Mouse (Mus musculus) lung, embryonic 14.5 days (tissue): ENCODE results near the gene Tmem91. TPM values are rescaled to one million over a fixed set of nuclear protein-coding genes. Genes with fewer than 3 reads are reported as not detected.
A peak's percentile ranks its signal among the peaks of the same experiment; 100 is the strongest.

Experiments
- ATAC-seq: fragments of 200-750 bp; cut with Nextera tagmentation; 2 replicates; pipeline ENCODE4 v1.8.0; 2017; ENCODE audit warnings: mild to moderate bottlenecking, moderate TSS enrichment, moderate library complexity; ENCODE audit not compliant: insufficient read depth
- DNase-seq: peaks from one replicate; pipeline ENCODE4 v3.0.0-alpha.2; 2015
- H3K27ac ChIP-seq: fragments of 300-500 bp; sonication (generic); 2 replicates; pipeline ENCODE4 v1.5.1; 2014; ENCODE audit warnings: low read depth, mild to moderate bottlenecking, moderate library complexity
- H3K27me3 ChIP-seq: fragments of 300-500 bp; sonication (generic); 2 replicates; pipeline ENCODE4 v1.6.1; 2014; ENCODE audit warnings: low read length, control low read depth; ENCODE audit not compliant: insufficient read depth
- H3K36me3 ChIP-seq: fragments of 300-500 bp; sonication (generic); 2 replicates; pipeline ENCODE4 v1.6.1; 2014; ENCODE audit warnings: control low read depth; ENCODE audit not compliant: insufficient read depth
- H3K4me1 ChIP-seq: fragments of 300-500 bp; sonication (generic); 2 replicates; pipeline ENCODE4 v1.6.1; 2014; ENCODE audit warnings: antibody characterized with exemption, control low read depth; ENCODE audit not compliant: insufficient read depth
- H3K4me2 ChIP-seq: fragments of 300-500 bp; sonication (generic); 2 replicates; pipeline ENCODE4 v1.6.1; 2014; ENCODE audit warnings: mild to moderate bottlenecking
- H3K4me3 ChIP-seq: fragments of 300-500 bp; sonication (generic); 2 replicates; pipeline ENCODE4 v1.5.1; 2014; ENCODE audit warnings: low read depth, low read length
- H3K9ac ChIP-seq: fragments of 300-500 bp; sonication (generic); 2 replicates; pipeline ENCODE4 v1.6.1; 2014
- H3K9me3 ChIP-seq: fragments of 300-500 bp; sonication (generic); 2 replicates; pipeline ENCODE4 v1.6.1; 2016; ENCODE audit warnings: low read depth, low read length, control low read depth
- CTCF ChIP-seq: IDR thresholded peaks from 2 replicates; pipeline ENCODE4 v1.5.1; 2016; ENCODE audit warnings: antibody characterized with exemption, low read depth
- WGBS: fragments of 180-500 bp; shearing (Covaris S2); extraction: QIAGEN DNeasy Blood & Tissue Kit; methylation state at CpG from one replicate; pipeline ENCODE4 v1.1.7; 2014; 5-methylcytosine and 5-hydroxymethylcytosine counted together
- polyA plus RNA-seq: library from polyadenylated mRNA; unstranded; fragments of >200 nt; fragmentation: Nextera tagmentation; extraction: Ambion mirVana; gene quantifications from 2 replicates; pipeline ENCODE4 v1.2.1, GENCODE M21; 2014

Tmem91 gene
- polyA plus RNA-seq, 1 experiment from 2014 or later = 2.8 TPM

GRCm38 (mm10) chr7:25687811-25688401, 12.9 kb upstream of the Tmem91 start:
- peaks cover 16% of the 10 kb centered on the region for H3K27me3 ChIP-seq
- TF ChIP-seq CTCF = peak; percentile 30; the same call in 1 of the 2 replicates
- peaks cover 8% of the 10 kb centered on the region; the same call in 1 of the 2 replicates for H3K4me1 ChIP-seq
- H3K4me2 ChIP-seq = peak overlapping the region; percentile 95
- no peaks in the 10 kb centered on the region for H3K9me3 ChIP-seq
- peak overlapping the region; percentile 74 for H3K9ac ChIP-seq
- peak overlapping the region; percentile 36; the same call in 1 of the 2 replicates for H3K27ac ChIP-seq
- H3K4me3 ChIP-seq = peak overlapping the region; percentile 63
- DNase-seq (peak; percentile 41), ATAC-seq (0 out of 2 replicates have a peak, but pooled peaks have one; percentile 0)
- WGBS = 1% methylated on average over 47 of the region's 47 CpGs
- H3K36me3 ChIP-seq = 0 out of 2 replicates have a peak, but pooled peaks cover 4% of the 10 kb centered on the region

GRCm38 (mm10) chr7:25686680-25687531, 11.9 kb upstream of the Tmem91 start, which contains the start of gene Tgfb1:
Gene Tgfb1, plus strand, starts transcription at chr7:25687002.
- H3K4me2 ChIP-seq = peak within 1 kb of the TSS; percentile 95
- DNase-seq (peak; percentile 82), ATAC-seq (peak; percentile 55)
- H3K27ac ChIP-seq = peak within 1 kb of the TSS; percentile 79
- H3K9ac ChIP-seq = peak within 1 kb of the TSS; percentile 74
- 0 out of 2 replicates have a peak, but pooled peaks cover 4% of the 10 kb centered on the region for H3K36me3 ChIP-seq
- H3K9me3 ChIP-seq = no peaks in the 10 kb centered on the region
- H3K4me1 ChIP-seq = peaks cover 8% of the 10 kb centered on the region; the same call in 1 of the 2 replicates
- TF ChIP-seq CTCF = peak; percentile 71
- WGBS = under 1% methylated on average over 54 of the region's 69 CpGs
- H3K4me3 ChIP-seq = peak within 1 kb of the TSS; percentile 63
- peaks cover 16% of the 10 kb centered on the region for H3K27me3 ChIP-seq

- no peaks in the 10 kb centered on the region for H3K9me3 ChIP-seq
- TF ChIP-seq CTCF = no peak
- H3K27me3 ChIP-seq = peaks cover 16% of the 10 kb centered on the region
- peak overlapping the region; percentile 63 for H3K4me3 ChIP-seq
- 70% methylated on average over 21 of the region's 21 CpGs for WGBS
- no peak for DNase-seq
- 0 out of 2 replicates have a peak, but pooled peaks cover 4% of the 10 kb centered on the region for H3K36me3 ChIP-seq
- ATAC-seq = no peak; the same call in 1 of the 2 replicates
- H3K4me1 ChIP-seq = peaks cover 14% of the 10 kb centered on the region
- H3K4me2 ChIP-seq = peak overlapping the region; percentile 95
- no peak overlapping the region for H3K27ac ChIP-seq
- H3K9ac ChIP-seq = no peak overlapping the region
Observed at GRCm38 (mm10) chr7:25685926-25686470, 11.0 kb upstream of the Tmem91 start.

- Histone ChIP-seq H3K9me3 (no peaks in the 10 kb centered on the region), H3K4me3 (no peak overlapping the region), H3K27ac (no peak overlapping the region), H3K27me3 (peaks cover 16% of the 10 kb centered on the region), H3K4me2 (no peak overlapping the region), H3K4me1 (peaks cover 14% of the 10 kb centered on the region), H3K36me3 (0 out of 2 replicates have a peak, but pooled peaks cover 4% of the 10 kb centered on the region), H3K9ac (no peak overlapping the region)
- ATAC-seq (no peak), DNase-seq (no peak)
- WGBS = 77% methylated on average over 6 of the region's 6 CpGs
- no peak for TF ChIP-seq CTCF
Observed at GRCm38 (mm10) chr7:25684659-25685058, 9.7 kb upstream of the Tmem91 start.

DNA sequence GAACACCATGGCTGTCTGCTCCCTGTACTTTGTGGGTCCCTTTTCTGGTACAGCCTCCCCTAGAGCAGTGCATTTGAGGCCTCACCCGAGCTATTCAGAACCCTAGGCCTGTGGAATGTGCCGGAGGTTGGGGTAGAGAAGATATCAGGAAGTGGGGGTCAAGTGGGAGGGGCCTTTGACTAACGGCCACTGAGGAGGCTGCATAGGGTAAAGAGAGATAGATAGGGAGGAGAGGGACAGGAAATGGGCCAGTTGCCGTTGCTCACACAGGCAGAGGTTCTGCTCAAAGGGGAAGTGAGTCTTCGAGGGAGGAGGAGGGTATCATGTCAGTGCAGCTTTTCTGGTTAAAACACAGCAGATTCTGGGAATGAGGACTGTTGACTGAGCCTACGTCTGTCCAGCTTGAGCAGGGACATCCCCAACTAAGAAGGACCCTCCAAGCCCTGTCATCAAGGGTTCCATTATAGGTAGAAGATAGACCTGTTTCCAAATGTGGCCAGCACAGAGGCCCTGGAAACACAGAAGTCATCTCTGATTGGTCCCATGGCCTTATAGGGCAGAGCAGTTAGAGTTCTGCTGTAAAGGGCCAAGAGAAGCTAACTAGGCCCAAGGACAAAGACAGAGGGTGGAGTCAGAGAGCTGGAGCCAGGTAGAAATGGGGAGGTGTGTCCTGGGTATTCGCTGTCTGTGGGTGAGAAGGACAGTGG, 8.7 kb upstream of the Tmem91 start:
- peaks cover 12% of the 10 kb centered on the region for H3K4me1 ChIP-seq
- H3K9me3 ChIP-seq = no peaks in the 10 kb centered on the region
- no peak overlapping the region for H3K4me3 ChIP-seq
- H3K27ac ChIP-seq = no peak overlapping the region
- ATAC-seq = no peak
- no peak overlapping the region for H3K9ac ChIP-seq
- peaks cover 12% of the 10 kb centered on the region for H3K27me3 ChIP-seq
- H3K4me2 ChIP-seq = no peak overlapping the region
- TF ChIP-seq CTCF = no peak
- DNase-seq = no peak
- 45% methylated on average over 7 of the region's 7 CpGs for WGBS
- H3K36me3 ChIP-seq = 0 out of 2 replicates have a peak, but pooled peaks cover 4% of the 10 kb centered on the region

DNA sequence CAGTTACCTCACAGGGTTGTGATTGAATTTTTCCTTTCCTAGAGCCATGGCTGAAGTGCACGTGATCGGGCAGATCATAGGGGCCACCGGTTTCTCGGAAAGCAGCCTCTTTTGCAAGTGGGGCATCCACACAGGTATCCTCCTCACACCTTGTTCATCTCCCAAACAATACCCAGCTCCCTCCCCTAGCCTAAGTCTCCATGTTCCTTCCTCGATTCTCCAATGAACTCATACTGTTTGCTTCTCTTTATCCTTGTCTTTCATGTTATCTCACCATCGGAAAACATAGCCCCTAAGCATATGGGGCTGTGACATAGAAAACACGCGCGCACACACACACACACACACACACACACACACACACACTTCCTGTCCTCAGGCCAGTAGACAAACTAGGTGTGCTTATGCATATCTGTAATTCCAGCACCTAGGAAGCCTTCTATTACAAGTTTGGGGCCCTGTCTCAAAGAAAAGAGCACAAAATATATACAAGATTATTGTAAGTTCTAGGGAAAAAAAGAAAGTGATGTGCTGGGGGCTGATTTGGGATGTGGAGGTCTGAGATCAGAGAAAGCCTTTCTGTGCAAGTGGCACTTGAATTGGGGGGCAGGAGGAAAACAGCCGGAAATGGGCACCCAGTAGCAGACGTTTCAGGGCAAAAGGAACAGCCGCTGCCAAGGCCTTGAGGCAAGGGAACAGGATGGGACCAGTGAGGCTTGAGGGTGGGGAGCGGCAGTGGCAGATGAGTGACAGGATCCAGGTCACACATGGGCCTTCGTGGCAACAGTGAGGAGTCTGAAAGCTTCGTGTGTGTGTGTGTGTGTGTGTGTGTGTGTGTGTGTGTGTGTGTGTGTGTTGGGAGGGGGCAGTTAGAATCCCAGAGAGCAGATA, 6.6 kb upstream of the Tmem91 start:
- Histone ChIP-seq H3K4me1 (peaks cover 11% of the 10 kb centered on the region), H3K4me2 (peak overlapping the region; percentile 56), H3K27me3 (peaks cover 3% of the 10 kb centered on the region; the same call in 1 of the 2 replicates), H3K36me3 (0 out of 2 replicates have a peak, but pooled peaks cover 4% of the 10 kb centered on the region), H3K27ac (no peak overlapping the region), H3K4me3 (peak overlapping the region; percentile 64), H3K9me3 (no peaks in the 10 kb centered on the region), H3K9ac (no peak overlapping the region)
- WGBS = 55% methylated on average over 15 of the region's 15 CpGs
- ATAC-seq (no peak), DNase-seq (no peak)
- TF ChIP-seq CTCF = no peak
